Mouse (Mus musculus) stomach, embryonic 15.5 days (tissue): ENCODE measurements at regions not wholly inside any gene's neighbourhood (a gene's known extent, or its start where the extent isn't known, plus 50 kb on each side); places are given as distances from the start of the nearest gene placed in this dataset.

Experiments
- ATAC-seq: fragments of 200-750 bp; cut with Nextera tagmentation; 2 replicates; pipeline ENCODE4 v1.8.0; 2017; ENCODE audit warnings: low read depth, moderate number of reproducible peaks, moderate TSS enrichment; ENCODE audit not compliant: insufficient read depth, low FRiP score
- H3K27ac ChIP-seq: fragments of 300-500 bp; sonication (generic); 2 replicates; pipeline ENCODE4 v1.5.1; 2015; ENCODE audit warnings: mild to moderate bottlenecking, inconsistent platforms
- H3K27me3 ChIP-seq: fragments of 300-500 bp; sonication (generic); replicated peaks from 2 replicates; pipeline ENCODE4 v1.6.1; 2015; ENCODE audit warnings: inconsistent platforms
- H3K36me3 ChIP-seq: fragments of 300-500 bp; sonication (generic); 2 replicates; pipeline ENCODE4 v1.6.1; 2015; ENCODE audit warnings: inconsistent platforms
- H3K4me1 ChIP-seq: fragments of 300-500 bp; sonication (generic); 2 replicates; pipeline ENCODE4 v1.6.1; 2015; ENCODE audit warnings: inconsistent platforms
- H3K4me2 ChIP-seq: fragments of 300-500 bp; sonication (generic); 2 replicates; pipeline ENCODE4 v1.6.1; 2015; ENCODE audit warnings: mild to moderate bottlenecking, inconsistent platforms
- H3K4me3 ChIP-seq: fragments of 300-500 bp; sonication (generic); replicated peaks from 2 replicates; pipeline ENCODE4 v1.5.1; 2015; ENCODE audit warnings: inconsistent platforms
- H3K9ac ChIP-seq: fragments of 300-500 bp; sonication (generic); 2 replicates; pipeline ENCODE4 v1.6.1; 2015; ENCODE audit warnings: inconsistent platforms
- H3K9me3 ChIP-seq: fragments of 300-500 bp; sonication (generic); 2 replicates; pipeline ENCODE4 v1.6.1; 2016; ENCODE audit warnings: inconsistent platforms
- WGBS: fragments of 180-500 bp; shearing (Covaris S2); methylation state at CpG from one replicate; pipeline ENCODE4 v1.1.7; 2015; 5-methylcytosine and 5-hydroxymethylcytosine counted together

DNA sequence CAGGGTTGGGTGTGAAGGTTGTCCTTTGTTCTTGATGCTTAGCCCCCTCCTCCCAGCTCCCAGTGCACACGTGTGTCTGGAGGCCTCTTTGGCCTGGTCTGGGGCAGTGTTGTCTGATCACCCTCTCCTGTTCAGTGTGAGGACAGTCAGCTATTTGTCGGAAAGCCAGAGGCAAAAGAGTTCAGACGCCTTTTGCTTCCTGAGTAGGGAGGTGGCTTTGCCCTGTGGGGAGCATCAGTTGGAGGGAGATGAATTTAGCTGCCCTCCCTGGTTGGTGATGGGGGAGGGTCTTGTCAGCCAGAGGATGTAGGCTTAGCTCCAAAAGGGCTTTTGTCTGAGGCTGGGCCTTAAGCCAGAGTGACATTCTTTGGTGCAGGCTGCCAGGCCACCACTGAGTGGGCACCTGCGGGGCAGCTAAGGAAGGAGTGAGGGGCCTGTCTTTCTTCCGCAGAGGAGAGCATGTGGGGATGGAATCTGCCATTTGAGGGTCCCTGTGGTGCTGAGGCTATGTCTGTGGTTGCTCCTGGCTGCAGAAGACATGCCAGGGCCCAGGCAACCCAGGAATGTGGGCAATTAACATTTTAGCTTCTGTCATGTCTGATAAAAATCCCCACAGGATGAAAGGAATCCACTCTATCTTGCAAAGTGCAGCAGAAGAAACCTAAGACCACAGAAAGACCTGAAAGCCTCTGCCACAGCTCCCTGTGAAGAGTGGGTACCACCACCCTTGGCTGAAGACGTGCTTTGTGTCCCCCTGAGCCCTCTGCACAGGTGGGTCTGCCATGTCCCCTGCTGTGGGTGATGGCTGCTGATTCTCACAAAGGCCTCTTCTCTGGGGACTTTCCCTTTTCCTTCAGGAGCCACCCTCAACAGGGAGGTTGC is 265.6 kb downstream of the Gm49356 start:
- peak; percentile 27; the same call in 1 of the 2 replicates for ATAC-seq
- H3K27me3 ChIP-seq, result no peaks in the 10 kb centered on the region
- WGBS, result 38% methylated on average over 6 of the region's 6 CpGs
- H3K27ac ChIP-seq, result no peak overlapping the region
- no peak overlapping the region for H3K4me2 ChIP-seq
- H3K4me1 ChIP-seq, result no peaks in the 10 kb centered on the region
- no peak overlapping the region for H3K4me3 ChIP-seq
- no peaks in the 10 kb centered on the region for H3K9me3 ChIP-seq
- no peaks in the 10 kb centered on the region for H3K36me3 ChIP-seq
- no peak overlapping the region for H3K9ac ChIP-seq

GRCm38 (mm10) chr15:59155289-59155623 is 266.2 kb downstream of the Gm49356 start:
- H3K36me3 ChIP-seq, result no peaks in the 10 kb centered on the region

GRCm38 (mm10) chr15:59156328-59156727 is 267.2 kb downstream of the Gm49356 start:
- no peaks in the 10 kb centered on the region for H3K36me3 ChIP-seq
- no peak overlapping the region for H3K9ac ChIP-seq
- ATAC-seq, result no peak
- H3K27me3 ChIP-seq, result no peaks in the 10 kb centered on the region
- H3K4me2 ChIP-seq, result no peak overlapping the region
- no peaks in the 10 kb centered on the region for H3K4me1 ChIP-seq
- H3K9me3 ChIP-seq, result no peaks in the 10 kb centered on the region
- WGBS, result 83% methylated on average over 7 of the region's 7 CpGs
- no peak overlapping the region for H3K27ac ChIP-seq
- H3K4me3 ChIP-seq, result no peak overlapping the region

More at GRCm38 (mm10) chr15:59155289-59155623, 266.2 kb downstream of the Gm49356 start:
- no peak overlapping the region for H3K9ac ChIP-seq
- no peaks in the 10 kb centered on the region for H3K9me3 ChIP-seq
- H3K4me2 ChIP-seq, result no peak overlapping the region
- no peaks in the 10 kb centered on the region for H3K4me1 ChIP-seq
- no peak overlapping the region for H3K27ac ChIP-seq
- ATAC-seq, result no peak
- H3K27me3 ChIP-seq, result no peaks in the 10 kb centered on the region
- H3K4me3 ChIP-seq, result no peak overlapping the region

- Histone ChIP-seq H3K36me3 (no peaks in the 10 kb centered on the region), H3K9ac (no peak overlapping the region), H3K9me3 (no peaks in the 10 kb centered on the region), H3K27me3 (no peaks in the 10 kb centered on the region), H3K4me3 (no peak overlapping the region), H3K4me2 (no peak overlapping the region), H3K4me1 (no peaks in the 10 kb centered on the region), H3K27ac (no peak overlapping the region)
- no peak for ATAC-seq
- WGBS, result 92% methylated on average over 4 of the region's 4 CpGs
Measured at GRCm38 (mm10) chr15:59158760-59159159, 269.7 kb downstream of the Gm49356 start.

DNA sequence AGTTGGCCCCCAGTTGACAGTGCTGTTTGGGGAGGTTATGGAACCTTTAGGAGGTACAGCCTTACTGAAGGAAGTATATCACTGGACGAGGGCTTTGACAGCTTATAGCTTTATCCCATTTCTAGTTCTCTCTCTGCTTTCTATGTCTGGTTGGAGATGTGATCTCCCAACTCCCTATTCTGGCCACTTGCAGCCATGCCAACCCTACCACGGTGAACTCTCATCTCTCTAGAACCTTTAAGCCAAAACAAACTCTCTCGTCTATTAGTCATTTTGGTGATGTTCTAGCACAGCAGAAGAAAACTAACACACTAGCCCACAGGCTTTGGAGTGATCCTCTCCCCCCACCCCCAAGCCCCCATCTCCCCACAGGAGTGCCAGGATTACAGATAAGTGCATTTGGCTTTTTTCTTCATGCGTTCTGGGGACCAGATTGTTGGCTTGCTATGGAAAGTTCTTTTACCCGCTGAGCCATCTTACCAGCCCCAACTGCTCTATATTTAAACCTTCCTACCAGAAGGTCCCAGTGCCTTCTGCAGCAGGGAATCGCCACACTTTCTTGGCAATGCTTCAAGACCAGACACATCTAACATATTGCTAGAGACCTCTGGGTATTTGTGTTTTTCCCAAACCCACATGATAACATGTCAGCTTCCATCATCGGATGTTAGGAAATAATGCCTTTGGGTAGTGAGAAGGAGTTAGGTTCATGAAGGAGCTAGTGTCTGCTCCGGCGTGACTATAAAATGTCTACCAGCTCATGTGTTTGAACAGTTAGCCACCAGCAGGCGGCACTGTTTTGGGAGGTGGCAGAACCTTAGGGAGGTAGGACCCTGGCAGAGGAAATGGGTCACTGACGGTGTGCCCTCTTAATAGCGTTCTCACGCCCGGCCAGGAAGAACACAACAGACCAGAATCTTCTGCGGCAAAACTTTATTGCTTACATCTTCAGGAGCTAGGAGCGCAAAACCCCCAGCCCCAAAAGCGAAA is 272.1 kb downstream of the Gm49356 start:
- no peak for ATAC-seq
- H3K27ac ChIP-seq, result no peak overlapping the region
- WGBS, result 92% methylated on average over 16 of the region's 17 CpGs
- H3K9me3 ChIP-seq, result no peaks in the 10 kb centered on the region
- H3K36me3 ChIP-seq, result no peaks in the 10 kb centered on the region
- no peaks in the 10 kb centered on the region for H3K4me1 ChIP-seq
- no peak overlapping the region for H3K9ac ChIP-seq
- H3K4me2 ChIP-seq, result no peak overlapping the region
- H3K4me3 ChIP-seq, result no peak overlapping the region
- H3K27me3 ChIP-seq, result no peaks in the 10 kb centered on the region

DNA sequence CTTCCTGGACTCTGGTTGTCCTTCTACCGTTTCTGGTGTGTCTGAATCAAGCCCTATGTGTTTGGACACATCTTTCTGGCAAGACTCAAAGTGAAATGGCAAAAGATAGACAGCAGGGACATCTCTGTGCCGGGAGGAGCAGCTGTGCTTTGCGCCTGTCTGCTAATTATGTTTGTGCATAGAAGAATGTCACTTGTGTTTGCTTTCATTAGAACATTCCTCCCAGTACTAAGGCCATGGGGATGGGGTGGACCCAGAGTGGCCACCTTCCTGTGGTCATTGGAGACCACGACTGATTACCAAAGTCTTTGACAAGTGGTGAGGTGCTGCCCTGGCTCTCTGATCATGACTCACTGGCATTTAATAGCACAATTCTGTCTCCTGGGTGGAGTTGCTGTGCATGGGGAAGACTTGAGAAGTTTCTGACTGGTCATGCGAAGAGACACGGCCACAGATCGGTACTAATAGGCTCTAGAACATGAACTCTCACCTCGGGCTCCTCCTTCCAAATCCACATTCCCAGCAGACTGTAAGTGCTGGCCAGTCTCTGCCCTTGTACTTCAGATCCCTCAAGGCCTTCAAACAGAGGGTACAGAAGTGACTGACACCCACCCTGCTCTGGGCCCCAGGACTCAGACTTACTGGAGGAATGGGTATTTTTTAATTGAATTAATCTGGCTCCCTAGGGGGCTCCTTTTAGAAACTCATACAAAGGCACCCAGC is 279.0 kb downstream of the Gm49356 start:
- H3K4me1 ChIP-seq, result no peaks in the 10 kb centered on the region
- H3K9ac ChIP-seq, result no peak overlapping the region
- ATAC-seq, result no peak
- no peaks in the 10 kb centered on the region for H3K36me3 ChIP-seq
- H3K4me3 ChIP-seq, result no peak overlapping the region
- no peak overlapping the region for H3K27ac ChIP-seq
- no peaks in the 10 kb centered on the region for H3K9me3 ChIP-seq
- WGBS, result 84% methylated on average over 8 of the region's 8 CpGs
- H3K4me2 ChIP-seq, result no peak overlapping the region
- H3K27me3 ChIP-seq, result no peaks in the 10 kb centered on the region

DNA sequence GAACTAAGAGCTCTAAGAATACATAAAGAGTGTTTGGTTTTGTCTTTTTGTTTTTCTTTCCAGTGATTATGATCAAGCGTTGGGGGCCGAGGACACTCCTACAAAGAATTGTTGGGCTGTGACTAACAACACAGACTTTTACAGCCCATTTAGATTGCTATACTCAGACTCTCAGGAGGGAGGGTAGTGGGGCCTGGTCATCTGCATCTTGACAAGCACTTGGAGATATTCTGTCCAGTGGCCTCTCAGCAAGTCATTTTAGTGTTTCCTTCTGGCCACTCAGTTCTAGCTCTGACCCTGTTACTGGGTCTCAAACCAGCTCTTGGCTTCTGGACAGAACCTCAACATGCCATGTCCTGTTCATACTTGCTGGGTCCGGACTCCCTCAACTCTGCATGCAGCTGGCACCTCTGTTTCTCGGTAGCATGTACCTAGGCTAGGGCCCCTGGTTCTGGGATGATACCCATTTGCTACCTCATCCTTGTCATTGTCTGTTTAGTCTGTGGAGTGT is 279.6 kb downstream of the Gm49356 start:
- Histone ChIP-seq H3K27ac (no peak overlapping the region), H3K4me3 (no peak overlapping the region), H3K9me3 (no peaks in the 10 kb centered on the region), H3K9ac (no peak overlapping the region), H3K36me3 (no peaks in the 10 kb centered on the region), H3K27me3 (no peaks in the 10 kb centered on the region), H3K4me2 (no peak overlapping the region), H3K4me1 (no peaks in the 10 kb centered on the region)
- ATAC-seq, result no peak
- WGBS, result 87% methylated on average over 4 of the region's 4 CpGs

- Histone ChIP-seq H3K4me3 (no peak overlapping the region), H3K9me3 (no peaks in the 10 kb centered on the region), H3K27ac (no peak overlapping the region), H3K27me3 (no peaks in the 10 kb centered on the region), H3K4me1 (no peaks in the 10 kb centered on the region), H3K36me3 (no peaks in the 10 kb centered on the region), H3K9ac (no peak overlapping the region), H3K4me2 (no peak overlapping the region)
- WGBS, result 84% methylated on average over 12 of the region's 12 CpGs
- ATAC-seq, result no peak
Measured at GRCm38 (mm10) chr15:59169237-59169797, 280.2 kb downstream of the Gm49356 start.

- ATAC-seq, result no peak
- Histone ChIP-seq H3K4me3 (no peak overlapping the region), H3K27me3 (no peaks in the 10 kb centered on the region), H3K4me2 (no peak overlapping the region), H3K27ac (no peak overlapping the region), H3K9ac (no peak overlapping the region), H3K4me1 (no peaks in the 10 kb centered on the region), H3K36me3 (no peaks in the 10 kb centered on the region), H3K9me3 (no peaks in the 10 kb centered on the region)
- WGBS, result 93% methylated on average over 3 of the region's 3 CpGs
Measured at GRCm38 (mm10) chr15:59169831-59170230, 280.7 kb downstream of the Gm49356 start.

DNA sequence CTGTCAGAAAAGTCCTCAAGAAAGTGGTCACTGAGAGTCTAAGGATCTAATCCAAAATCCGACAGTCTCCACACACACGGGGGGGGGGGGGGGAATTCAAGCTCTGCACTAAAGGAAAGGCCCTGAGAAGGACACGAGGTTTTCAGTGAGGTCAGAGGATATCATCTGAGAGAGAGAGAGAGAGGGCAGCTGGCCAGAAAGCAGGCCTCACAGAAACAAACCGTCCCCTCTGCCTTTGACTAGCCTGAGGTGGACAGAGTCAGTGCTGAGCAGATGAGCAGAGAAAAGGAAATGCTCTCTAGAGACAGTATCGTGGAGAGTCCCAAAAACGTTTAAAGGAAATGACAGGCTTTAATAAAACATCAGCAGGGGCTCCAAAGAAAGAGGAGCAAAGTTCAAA is 282.0 kb downstream of the Gm49356 start:
- Histone ChIP-seq H3K4me3 (no peak overlapping the region), H3K9ac (no peak overlapping the region), H3K4me2 (no peak overlapping the region), H3K4me1 (no peaks in the 10 kb centered on the region), H3K27ac (no peak overlapping the region), H3K36me3 (no peaks in the 10 kb centered on the region), H3K9me3 (no peaks in the 10 kb centered on the region), H3K27me3 (no peaks in the 10 kb centered on the region)
- ATAC-seq, result no peak
- WGBS, result 30% methylated on average over 6 of the region's 6 CpGs

DNA sequence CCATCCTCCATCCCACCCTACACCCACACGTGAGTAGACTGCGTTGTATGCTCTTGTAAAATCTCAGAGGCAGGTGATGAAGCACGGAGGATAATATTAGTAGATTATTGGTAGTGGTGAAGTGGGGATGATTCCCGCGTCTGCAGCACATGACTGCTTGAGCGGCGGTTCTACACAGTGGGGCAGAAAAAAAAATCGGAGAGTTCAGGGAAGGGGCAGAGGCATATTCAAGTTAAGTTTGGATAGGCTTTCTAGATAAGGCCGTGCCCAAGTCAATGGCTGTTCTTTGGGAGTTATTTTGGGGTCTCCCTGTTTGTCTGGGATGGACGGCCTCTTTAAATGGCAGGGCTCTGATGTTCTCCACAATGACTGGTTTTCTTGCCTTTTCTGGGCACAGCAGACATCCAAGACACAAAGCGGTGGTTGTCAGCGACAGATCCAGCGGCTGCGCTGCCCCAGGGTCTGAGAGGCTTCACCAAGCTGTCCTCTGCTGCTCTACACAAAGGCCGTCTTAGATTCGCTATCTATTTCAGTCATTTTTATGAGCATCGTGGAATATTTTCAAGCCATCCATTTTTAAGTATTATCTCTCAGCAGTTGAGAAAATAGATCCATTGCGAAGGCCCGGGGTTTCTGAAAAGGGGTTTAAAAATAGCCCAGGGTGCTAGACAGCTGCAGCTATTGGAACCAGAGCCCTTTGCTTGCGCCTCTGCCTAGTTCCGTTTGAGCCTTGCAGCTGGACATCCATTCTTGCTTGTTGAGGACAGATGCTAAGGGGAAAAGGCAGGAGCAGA is 284.6 kb downstream of the Gm49356 start:
- no peak overlapping the region for H3K4me3 ChIP-seq
- no peak for ATAC-seq

More for the DNA sequence above, 284.6 kb downstream of the Gm49356 start:
- no peaks in the 10 kb centered on the region for H3K9me3 ChIP-seq
- no peak overlapping the region for H3K4me2 ChIP-seq
- H3K9ac ChIP-seq, result no peak overlapping the region
- peak overlapping the region; percentile 18; the same call in 1 of the 2 replicates for H3K27ac ChIP-seq
- WGBS, result 76% methylated on average over 21 of the region's 21 CpGs
- H3K4me1 ChIP-seq, result no peaks in the 10 kb centered on the region
- no peaks in the 10 kb centered on the region for H3K36me3 ChIP-seq
- no peaks in the 10 kb centered on the region for H3K27me3 ChIP-seq
